Mouse (Mus musculus) liver, embryonic 14.5 days (tissue): ENCODE measurements around the gene Slc1a2.

Experiments
- CTCF ChIP-seq: IDR thresholded peaks from 2 replicates; pipeline ENCODE4 v1.5.1; 2016; ENCODE audit warnings: antibody characterized with exemption, low read depth, control low read depth
- EP300 ChIP-seq: IDR thresholded peaks from 2 replicates; pipeline ENCODE4 v1.6.1; 2016; ENCODE audit warnings: antibody characterized with exemption, low read depth

GRCm38 (mm10) chr2:102616637-102617036, 41.8 kb upstream of the Slc1a2 start:
- TF ChIP-seq CTCF (no peak), EP300 (no peak)
